Mouse (Mus musculus) macrophage (primary cell): ENCODE data around the gene Tex37. TPM values are rescaled to one million over a fixed set of nuclear protein-coding genes. Genes with fewer than 3 reads are reported as not detected.

ENCODE experiments used
- H3K27ac ChIP-seq: fragments of 350-480 bp; formaldehyde crosslinking; 2 replicates; pipeline ENCODE4 v1.9.0; 2021
- H3K36me3 ChIP-seq: fragments of 350-480 bp; formaldehyde crosslinking; 2 replicates; pipeline ENCODE4 v1.9.0; 2021; ENCODE audit errors: inconsistent target
- H3K4me3 ChIP-seq: fragments of 350-480 bp; formaldehyde crosslinking; 2 replicates; pipeline ENCODE4 v1.9.0; 2021; ENCODE audit errors: inconsistent target
- H3K79me2 ChIP-seq: fragments of 350-480 bp; formaldehyde crosslinking; 2 replicates; pipeline ENCODE4 v1.9.0; 2021; ENCODE audit errors: inconsistent target
- WGBS: methylation state at CpG from one replicate; pipeline ENCODE4 v1.1.7; 2026; ENCODE audit warnings: inconsistent platforms; ENCODE audit not compliant: missing documents; 5-methylcytosine and 5-hydroxymethylcytosine counted together
- polyA plus RNA-seq: library from polyadenylated mRNA; stranded (reverse); fragments of 250-400 nt; gene quantifications from 3 replicates; pipeline ENCODE4 v1.2.4, GENCODE M21; 2018; ENCODE audit warnings: inconsistent platforms

The Tex37 gene
- polyA plus RNA-seq, 1 experiment from 2014 or later, result not detected

DNA sequence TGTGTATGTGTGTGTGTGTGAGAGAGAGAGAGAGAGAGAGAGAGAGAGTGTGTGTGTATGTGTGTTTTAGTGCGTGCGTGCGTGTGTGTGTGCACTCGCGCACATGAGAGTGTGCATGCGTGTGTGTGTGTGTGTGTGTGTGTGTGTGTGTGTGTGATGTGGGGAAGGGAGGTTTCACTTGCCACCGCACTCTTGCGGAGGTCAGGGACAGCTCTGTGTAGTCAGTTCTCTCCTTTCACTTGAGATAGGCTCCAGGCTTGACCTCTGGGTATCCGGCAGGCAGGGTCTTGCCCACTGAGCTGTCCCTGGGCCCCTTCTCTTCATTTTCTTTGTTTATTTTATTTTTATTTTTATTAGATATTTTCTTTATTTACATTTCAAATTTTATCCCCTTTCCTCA is 51.4 kb downstream of the Tex37 start:
- Histone ChIP-seq H3K79me2 (peaks cover 85% of the 10 kb centered on the region), H3K27ac (no peak overlapping the region), H3K36me3 (no peaks in the 10 kb centered on the region), H3K4me3 (no peak overlapping the region)
- WGBS, result 97% methylated on average over 5 of the region's 9 CpGs

DNA sequence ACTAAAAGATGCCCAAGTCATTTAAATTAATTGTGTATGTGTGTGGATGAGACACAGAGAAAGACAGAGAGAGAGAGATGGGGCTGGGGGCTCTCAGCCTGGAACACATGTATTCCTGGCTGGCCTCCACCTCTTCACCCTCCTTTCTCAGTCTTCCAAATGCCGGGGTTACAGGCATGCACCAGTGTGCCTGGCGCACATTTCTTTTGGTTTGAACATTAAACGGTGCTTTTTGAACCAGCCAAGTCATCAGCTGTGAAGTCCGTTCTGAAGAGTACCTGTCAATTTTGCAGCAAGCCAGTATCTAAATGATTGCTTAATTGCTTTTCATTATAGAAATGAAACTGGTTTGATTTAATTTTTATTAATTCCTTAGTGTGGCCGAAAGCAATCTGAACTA is 52.0 kb downstream of the Tex37 start:
- 90% methylated on average over 5 of the region's 5 CpGs for whole genome bisulfite sequencing
- no peaks in the 10 kb centered on the region for H3K36me3 ChIP-seq
- H3K4me3 ChIP-seq, result no peak overlapping the region
- peaks cover 86% of the 10 kb centered on the region for H3K79me2 ChIP-seq
- no peak overlapping the region for H3K27ac ChIP-seq

DNA sequence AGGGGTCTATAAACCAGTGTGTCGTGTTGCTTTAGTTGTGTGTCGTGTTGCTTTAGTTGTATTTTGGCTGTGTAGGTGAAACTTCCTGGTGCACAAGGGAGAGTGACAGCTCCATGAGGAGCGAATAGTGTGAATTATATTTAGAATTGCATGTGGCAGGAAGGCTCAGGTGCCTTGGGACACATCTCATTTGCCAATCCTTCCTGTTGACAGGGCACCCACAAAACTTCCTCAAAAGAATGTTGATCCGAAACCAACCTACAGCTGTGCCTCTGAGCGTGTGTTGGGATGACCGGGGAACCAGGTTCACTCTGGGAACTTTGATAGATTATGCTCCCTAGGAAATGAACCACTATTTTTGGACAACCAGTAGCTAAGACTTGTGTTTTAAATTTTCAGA is 54.4 kb downstream of the Tex37 start:
- WGBS, result 23% methylated on average over 6 of the region's 6 CpGs
- no peak overlapping the region for H3K4me3 ChIP-seq
- no peak overlapping the region for H3K27ac ChIP-seq
- H3K79me2 ChIP-seq, result peaks cover 96% of the 10 kb centered on the region
- 0 out of 2 replicates have a peak, but pooled peaks cover 7% of the 10 kb centered on the region for H3K36me3 ChIP-seq

Other genes starting within 250 kb of the Tex37 start
- gene Rpia, start 126.7 kb downstream of the Tex37 start, polyA plus RNA-seq, result 8.3 to 10.7 TPM (median 10.0 TPM) in 3 replicates
- gene Eif2ak3, start 74.4 kb downstream of the Tex37 start, polyA plus RNA-seq, result 11.0 to 14.7 TPM (median 11.2 TPM) in 3 replicates
- gene Foxi3, start 37.6 kb upstream of the Tex37 start, polyA plus RNA-seq, result not detected in 3 replicates
- gene Thnsl2, start 225.5 kb upstream of the Tex37 start, polyA plus RNA-seq, result 0.36 to 0.61 TPM (median 0.42 TPM) in 3 replicates